Mouse (Mus musculus) bone marrow macrophage, adult 2 months (primary cell): ENCODE measurements around the gene Fam196b. TPM values are rescaled to one million over a fixed set of nuclear protein-coding genes. Genes with fewer than 3 reads are reported as not detected.

Experiments used
- H3K27ac ChIP-seq: 2 replicates; pipeline ENCODE4 v1.5.1; 2012; ENCODE audit warnings: low read depth, low read length; ENCODE audit not compliant: insufficient read depth
- H3K4me1 ChIP-seq: 2 replicates; pipeline ENCODE4 v1.6.1; 2012; ENCODE audit warnings: low read length; ENCODE audit not compliant: control insufficient read depth, insufficient read depth
- H3K4me3 ChIP-seq: 2 replicates; pipeline ENCODE4 v1.5.1; 2012; ENCODE audit warnings: mild to moderate bottlenecking, low read length, moderate library complexity; ENCODE audit not compliant: insufficient read depth
- CTCF ChIP-seq: IDR thresholded peaks from 2 replicates; pipeline ENCODE4 v1.5.1; 2012; ENCODE audit warnings: low read depth, mild to moderate bottlenecking, low read length, moderate library complexity
- POLR2A ChIP-seq: IDR thresholded peaks from 2 replicates; pipeline ENCODE4 v1.6.1; 2012; ENCODE audit warnings: mild to moderate bottlenecking, low read depth, low read length, borderline replicate concordance
- polyA plus RNA-seq: library from polyadenylated mRNA; stranded (reverse); fragments of >200 nt; gene quantifications from 2 replicates; pipeline ENCODE4 v1.2.4, GENCODE M21; 2012; ENCODE audit not compliant: missing spikeins, insufficient read depth, insufficient read length

Gene Fam196b
- polyA plus RNA-seq, 1 experiment, result not detected

GRCm38 (mm10) chr11:34319282-34319681 lies 4.7 kb downstream of the Fam196b start:
- Histone ChIP-seq H3K4me3 (no peak overlapping the region), H3K4me1 (no peaks in the 10 kb centered on the region), H3K27ac (no peak overlapping the region)
- TF ChIP-seq CTCF, result no peak
- TF ChIP-seq POLR2A, result no peak

- H3K4me3 ChIP-seq, result no peak overlapping the region
- no peak overlapping the region for H3K27ac ChIP-seq
- no peak for TF ChIP-seq POLR2A
- no peak for TF ChIP-seq CTCF
- no peaks in the 10 kb centered on the region for H3K4me1 ChIP-seq
Observed at GRCm38 (mm10) chr11:34323664-34324063, 9.0 kb downstream of the Fam196b start.

- Histone ChIP-seq H3K4me3 (no peak overlapping the region), H3K27ac (no peak overlapping the region), H3K4me1 (no peaks in the 10 kb centered on the region)
- TF ChIP-seq POLR2A, result no peak
- no peak for TF ChIP-seq CTCF
Observed at GRCm38 (mm10) chr11:34332344-34333031, 17.9 kb downstream of the Fam196b start.

- Histone ChIP-seq H3K4me1 (no peaks in the 10 kb centered on the region), H3K4me3 (no peak overlapping the region), H3K27ac (no peak overlapping the region)
- TF ChIP-seq CTCF (peak; percentile 43; the same call in 1 of the 2 replicates), POLR2A (no peak)
Observed at GRCm38 (mm10) chr11:34337907-34338306, 23.3 kb downstream of the Fam196b start.

- H3K4me1 ChIP-seq, result no peaks in the 10 kb centered on the region
- H3K27ac ChIP-seq, result no peak overlapping the region
- TF ChIP-seq POLR2A (no peak), CTCF (no peak)
- no peak overlapping the region for H3K4me3 ChIP-seq
Observed at GRCm38 (mm10) chr11:34339693-34340092, 25.1 kb downstream of the Fam196b start.

- no peaks in the 10 kb centered on the region for H3K4me1 ChIP-seq
- H3K27ac ChIP-seq, result no peak overlapping the region
- no peak overlapping the region for H3K4me3 ChIP-seq
- TF ChIP-seq CTCF, result no peak
- no peak for TF ChIP-seq POLR2A
Observed at GRCm38 (mm10) chr11:34343742-34344307, 29.2 kb downstream of the Fam196b start.

- Histone ChIP-seq H3K4me1 (no peaks in the 10 kb centered on the region), H3K27ac (no peak overlapping the region), H3K4me3 (no peak overlapping the region)
- TF ChIP-seq CTCF (no peak), POLR2A (no peak)
Observed at GRCm38 (mm10) chr11:34344310-34344709, 29.7 kb downstream of the Fam196b start.

- TF ChIP-seq POLR2A (no peak), CTCF (no peak)
- no peaks in the 10 kb centered on the region for H3K4me1 ChIP-seq
- H3K27ac ChIP-seq, result no peak overlapping the region
- no peak overlapping the region for H3K4me3 ChIP-seq
Observed at GRCm38 (mm10) chr11:34348287-34348918, 33.8 kb downstream of the Fam196b start.

GRCm38 (mm10) chr11:34349453-34350056 lies 34.9 kb downstream of the Fam196b start:
- Histone ChIP-seq H3K27ac (no peak overlapping the region), H3K4me1 (no peaks in the 10 kb centered on the region), H3K4me3 (no peak overlapping the region)
- TF ChIP-seq CTCF (no peak), POLR2A (no peak)

- Histone ChIP-seq H3K4me1 (no peaks in the 10 kb centered on the region), H3K27ac (no peak overlapping the region), H3K4me3 (no peak overlapping the region)
- TF ChIP-seq CTCF (no peak), POLR2A (no peak)
Observed at GRCm38 (mm10) chr11:34355406-34355805, 40.8 kb downstream of the Fam196b start.
